In the genomic region with DNA sequence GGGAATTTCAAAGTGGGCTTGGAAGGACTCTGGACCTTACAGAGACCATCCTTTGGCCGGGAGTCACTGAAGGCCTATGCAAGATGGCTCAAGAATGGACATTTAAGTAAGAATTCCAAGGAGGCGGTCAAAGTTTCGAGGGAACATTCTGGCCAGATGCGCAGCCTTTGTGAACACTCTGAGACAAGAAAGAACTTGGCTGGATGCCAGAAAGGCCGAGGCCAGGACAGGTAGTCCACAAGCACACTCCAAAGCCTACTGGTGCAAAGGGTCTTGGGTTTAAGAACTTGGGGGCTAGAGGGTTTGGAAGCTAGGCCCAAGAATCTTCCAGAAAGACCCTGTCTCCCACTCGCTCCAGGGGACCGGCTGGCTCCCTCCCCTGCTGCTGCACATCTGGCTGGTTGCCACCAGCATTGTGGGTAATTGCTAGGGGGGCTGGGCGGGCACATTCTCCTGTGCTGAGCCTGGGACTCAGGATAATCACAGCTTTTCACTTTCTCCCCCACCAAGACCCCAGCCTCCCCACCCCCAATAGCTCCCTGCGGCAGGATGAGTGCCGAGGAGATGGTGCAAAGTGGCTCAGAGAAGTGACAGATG, we compare ENCODE assay signal across 13 mouse cellular contexts. TPM values are rescaled to one million over a fixed set of nuclear protein-coding genes. Genes with fewer than 3 reads are reported as not detected.
A peak's percentile ranks its signal among the peaks of the same experiment; 100 is the strongest.
DNase-seq lines count a peak whose midpoint lies in the region; ATAC-seq and TF ChIP-seq lines count a peak whose summit lies in the region.
"Had no signal": no experiment of that assay in that cellular context is flagged by ENCODE, and none has a peak within 500 bp of the region (broad histone marks: within the 10 kb centered on the region; RNA-seq: fewer than 3 reads in every experiment).

No protein-coding gene starts in this region.

- TF ChIP-seq POLR2A in heart, adult 2 months (IDR thresholded peaks at IDR 0.05; ENCODE audit: insufficient read depth, low read depth, low read length): no peak

- no peak overlapping the region for H3K4me3 ChIP-seq in hindbrain, embryonic 12.5 days
- H3K4me3 ChIP-seq in heart, adult 2 months: no peak overlapping the region
- H3K4me3 ChIP-seq: left cerebral cortex, adult 2 months; megakaryocyte, embryonic 14.5 days had no signal

- intact Hi-C loops in left cerebral cortex, postnatal 14 days (cut with DNase I): no loop called here
- intact Hi-C loops in heart, adult 2 months (cut with DNase I): no loop called here
- intact Hi-C loops in gastrocnemius, postnatal 36 days (cut with DNase I): no loop called here

- no peaks in the 10 kb centered on the region for H3K36me3 ChIP-seq in hindbrain, embryonic 12.5 days
- H3K36me3 ChIP-seq in heart, adult 2 months (ENCODE audit: control insufficient read depth, insufficient read depth, low read length): no peaks in the 10 kb centered on the region

- TF ChIP-seq EP300 in heart, adult 2 months (IDR thresholded peaks at IDR 0.05; ENCODE audit: insufficient read depth, low read depth, low read length): no peak

- peak; percentile 8 to 10 for DNase-seq in left cerebral cortex, postnatal 14 days (ENCODE audit: low spot score in 2 of 2)
- no peak for DNase-seq in left cerebral cortex, adult 9 months (ENCODE audit: low spot score in 2 of 2)
- DNase-seq in testis, postnatal 14 days (ENCODE audit: low spot score): peak; percentile 5
- no peak for DNase-seq in testis, postnatal 10 days (ENCODE audit: low spot score)
- DNase-seq in heart, adult 2 months: no peak
- no peak for DNase-seq in gastrocnemius, postnatal 36 days
- no peak for DNase-seq in embryo, embryonic 10.5 days (ENCODE audit: low spot score)
- DNase-seq: cerebellum, adult 9-10 months; heart, postnatal 4 days; thymus, adult 18-20 months had no signal

- H3K79me2 ChIP-seq in heart, adult 2 months (replicated peaks; ENCODE audit: control insufficient read depth, insufficient read depth, low read length): no peaks in the 10 kb centered on the region

- no peak for TF ChIP-seq CTCF in heart, adult 2 months (IDR thresholded peaks at IDR 0.05)

- H3K9me3 ChIP-seq in hindbrain, embryonic 12.5 days (replicated peaks): no peaks in the 10 kb centered on the region

- 66% methylated on average over 10 of the region's 10 CpGs for WGBS in hindbrain, embryonic 12.5 days
- WGBS in heart, adult 2 months: 49% methylated on average over 10 of the region's 10 CpGs

- peaks cover 11% of the 10 kb centered on the region for H3K4me1 ChIP-seq in hindbrain, embryonic 12.5 days
- no peaks in the 10 kb centered on the region for H3K4me1 ChIP-seq in heart, adult 2 months (ENCODE audit: control insufficient read depth, insufficient read depth, low read length)
- H3K4me1 ChIP-seq: megakaryocyte, embryonic 14.5 days had no signal

- no peak overlapping the region for H3K4me2 ChIP-seq in hindbrain, embryonic 12.5 days (replicated peaks)

- no peak overlapping the region for H3K9ac ChIP-seq in hindbrain, embryonic 12.5 days
- H3K9ac ChIP-seq in heart, adult 2 months (ENCODE audit: low read depth, low read length): no peak overlapping the region

- peak overlapping the region; percentile 57; the same call in 1 of the 2 replicates for H3K27ac ChIP-seq in hindbrain, embryonic 12.5 days
- H3K27ac ChIP-seq in heart, adult 2 months: no peak overlapping the region
- H3K27ac ChIP-seq: left cerebral cortex, adult 2 months had no signal

- no peaks in the 10 kb centered on the region; the same call in 1 of the 2 replicates for H3K27me3 ChIP-seq in hindbrain, embryonic 12.5 days
- no peaks in the 10 kb centered on the region for H3K27me3 ChIP-seq in heart, adult 2 months (ENCODE audit: control insufficient read depth, insufficient read depth, low read length)

- no peak for ATAC-seq in hindbrain, embryonic 12.5 days (ENCODE audit: low FRiP score)

RNA-seq across cellular contexts. Expression of a gene that starts 45.1 kb away (rescaled TPM):
- 100 to 1,000 TPM; 164 to 172 TPM for total RNA-seq in left cerebral cortex, postnatal 14 days (2021)
- 21.2 and 23.5 TPM in 2 replicates for polyA plus RNA-seq in hindbrain, embryonic 12.5 days (2016; fragmentation: Nextera tagmentation; extraction: Ambion mirVana)
- total RNA-seq in heart, adult 2 months (2021): under 1 TPM; 0.08 to 0.23 TPM
- polyA plus RNA-seq in heart, adult 2 months (2012; rRNA removed): 0.41 and 0.74 TPM in 2 replicates
- total RNA-seq in gastrocnemius, postnatal 36 days (2021): under 1 TPM; 0.15 to 0.20 TPM

Comparison
In these comparisons a context has a peak if more than half of its experiments do, and no peak if none do; other contexts are left out.
1. DNase-seq: peak in left cerebral cortex, postnatal 14 days (2 of 2) and testis, postnatal 14 days (single experiment); none in left cerebral cortex, adult 9 months (0 of 2), testis, postnatal 10 days (single experiment), heart, adult 2 months (0 of 2), gastrocnemius, postnatal 36 days (0 of 2) and embryo, embryonic 10.5 days (single experiment).
2. RNA of a gene that starts 45.1 kb away (total RNA-seq): 164 to 172 TPM in left cerebral cortex, postnatal 14 days; 0.08 to 0.23 TPM in heart, adult 2 months and 0.15 to 0.20 TPM in gastrocnemius, postnatal 36 days; every median in the first group is over 100 times any median in the second.